Mouse (Mus musculus): ENCODE measurements around the gene Os9. TPM values are rescaled to one million over a fixed set of nuclear protein-coding genes. Genes with fewer than 3 reads are reported as not detected.

Os9 gene
- total and polyA plus RNA-seq, 2 experiments from 2014 or later, result 119 to 128 TPM

DNA sequence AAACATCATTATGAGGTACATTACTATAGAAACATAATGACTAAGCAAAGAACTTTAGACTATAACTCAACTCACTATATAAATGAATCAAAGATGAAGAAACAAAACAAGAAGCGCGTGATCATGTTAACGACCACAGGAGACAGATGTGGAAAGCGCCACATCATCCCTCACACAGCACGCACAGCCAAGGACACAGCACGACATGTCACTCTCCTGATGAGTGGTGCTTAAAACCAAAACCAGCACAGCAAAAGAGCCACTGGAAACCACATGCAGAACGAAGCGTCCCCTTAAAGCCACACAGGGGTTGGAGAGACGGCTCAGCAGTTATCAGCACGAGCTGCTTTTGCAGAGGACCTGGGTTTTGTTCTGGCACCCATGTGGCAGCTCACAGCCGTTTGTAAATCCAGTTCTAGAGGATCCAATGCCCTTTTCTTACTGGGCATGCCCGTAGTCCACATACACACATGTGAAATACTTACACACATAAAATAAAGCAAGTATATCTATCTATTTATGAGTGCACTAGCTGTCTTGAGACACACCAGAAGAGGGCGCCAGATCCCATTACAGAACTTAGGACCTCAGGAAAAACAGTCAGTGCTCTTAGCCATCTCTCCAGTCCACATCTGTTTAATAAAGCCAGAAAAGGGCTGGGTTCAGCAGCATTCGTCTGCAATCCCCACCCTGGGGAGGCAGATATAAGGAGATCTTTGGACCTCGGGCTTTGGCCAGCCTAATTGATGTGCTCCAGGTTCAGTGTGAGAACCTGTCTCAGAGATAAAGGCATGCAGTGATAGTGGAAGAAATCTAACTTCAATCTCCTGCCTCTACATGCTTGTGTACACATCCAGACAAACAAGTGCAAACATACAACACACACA is 9.7 kb downstream of the Os9 start:
- H3K4me1 ChIP-seq (ENCODE audit: insufficient read depth, low read length), result no peaks in the 10 kb centered on the region
- H3K4me2 ChIP-seq (ENCODE audit: low read depth, low read length), result no peak overlapping the region
- TF ChIP-seq CTCF (IDR thresholded peaks at IDR 0.05; ENCODE audit: low read depth), result peak; percentile 52
- H3K9me3 ChIP-seq (ENCODE audit: low read length), result no peaks in the 10 kb centered on the region
- no peak for DNase-seq (ENCODE audit: low spot score)
- no peak overlapping the region for H3K9ac ChIP-seq (replicated peaks; ENCODE audit: low read length)
- ATAC-seq, result no peak
- WGBS, result 93% methylated on average over 15 of the region's 15 CpGs
- peaks cover 45% of the 10 kb centered on the region for H3K36me3 ChIP-seq (ENCODE audit: insufficient read depth, low read length)
- no peak overlapping the region for H3K4me3 ChIP-seq (ENCODE audit: low read length)
- H3K27ac ChIP-seq, result no peak overlapping the region
- no peaks in the 10 kb centered on the region for H3K27me3 ChIP-seq (ENCODE audit: insufficient read depth, low read length)

DNA sequence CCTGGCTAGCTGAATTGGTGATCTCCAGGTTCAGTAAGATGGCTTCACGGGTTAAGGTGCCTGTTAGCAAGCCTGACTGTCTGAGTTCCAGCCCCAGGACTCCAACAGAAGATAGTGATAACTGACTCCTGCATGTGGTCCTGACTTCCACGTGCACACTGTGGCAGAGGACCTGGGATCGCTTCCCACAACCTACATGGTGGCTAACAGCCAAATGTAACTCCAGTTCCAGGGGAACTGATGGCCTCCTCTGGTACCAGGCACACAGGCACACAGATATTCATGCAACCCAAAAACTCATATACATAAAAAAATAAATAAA is 12.7 kb downstream of the Os9 start:
- WGBS, result 78% methylated on average over 3 of the region's 3 CpGs
- Histone ChIP-seq H3K27me3 (ENCODE audit: insufficient read depth, low read length) (no peaks in the 10 kb centered on the region), H3K27ac (no peak overlapping the region), H3K9ac (replicated peaks; ENCODE audit: low read length) (no peak overlapping the region), H3K4me3 (ENCODE audit: low read length) (no peak overlapping the region), H3K4me2 (ENCODE audit: low read depth, low read length) (no peak overlapping the region), H3K36me3 (ENCODE audit: insufficient read depth, low read length) (peaks cover 34% of the 10 kb centered on the region), H3K9me3 (ENCODE audit: low read length) (no peaks in the 10 kb centered on the region), H3K4me1 (ENCODE audit: insufficient read depth, low read length) (no peaks in the 10 kb centered on the region)
- no peak for DNase-seq (ENCODE audit: low spot score)
- no peak for ATAC-seq
- no peak for TF ChIP-seq CTCF (IDR thresholded peaks at IDR 0.05; ENCODE audit: low read depth)

DNA sequence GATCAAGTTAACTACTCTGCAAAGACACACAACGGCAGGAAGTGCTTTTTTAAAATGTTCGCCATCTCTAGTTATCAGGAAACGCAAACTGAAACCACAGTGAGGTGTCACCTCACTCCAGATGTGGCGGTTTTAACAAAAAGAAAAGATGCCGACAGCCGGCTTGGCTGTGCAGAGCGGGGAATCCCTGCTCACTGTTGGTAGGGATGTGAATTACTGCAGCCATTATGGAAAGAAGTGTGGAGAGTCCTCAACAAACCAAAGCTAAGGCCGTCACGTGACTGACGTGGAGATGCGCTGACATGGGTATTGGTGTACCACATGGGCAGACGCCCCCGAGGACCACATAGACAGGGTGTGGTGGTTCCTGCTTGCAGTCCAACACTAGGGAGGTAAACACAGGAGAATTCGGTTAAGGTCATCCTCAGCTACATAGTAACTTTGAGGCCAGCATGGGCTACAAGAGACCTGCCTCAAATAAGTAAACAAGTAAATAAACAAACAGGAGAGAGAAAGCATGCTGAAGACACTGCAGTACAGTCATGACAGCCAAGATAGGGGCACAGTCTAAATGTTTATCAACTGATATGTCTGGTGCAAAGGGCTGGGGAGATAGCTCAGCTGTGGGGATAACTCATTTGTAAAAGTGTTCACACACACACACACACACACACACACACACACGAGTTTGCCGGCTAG is 13.2 kb downstream of the Os9 start:
- WGBS, result 91% methylated on average over 16 of the region's 16 CpGs
- DNase-seq (ENCODE audit: low spot score) (no peak), ATAC-seq (no peak)
- H3K4me3 ChIP-seq (ENCODE audit: low read length), result no peak overlapping the region
- no peak overlapping the region for H3K9ac ChIP-seq (replicated peaks; ENCODE audit: low read length)
- H3K9me3 ChIP-seq (ENCODE audit: low read length), result no peaks in the 10 kb centered on the region
- no peak for TF ChIP-seq CTCF (IDR thresholded peaks at IDR 0.05; ENCODE audit: low read depth)
- peaks cover 28% of the 10 kb centered on the region for H3K36me3 ChIP-seq (ENCODE audit: insufficient read depth, low read length)
- H3K27ac ChIP-seq, result no peak overlapping the region
- no peaks in the 10 kb centered on the region for H3K27me3 ChIP-seq (ENCODE audit: insufficient read depth, low read length)
- H3K4me2 ChIP-seq (ENCODE audit: low read depth, low read length), result no peak overlapping the region
- H3K4me1 ChIP-seq (ENCODE audit: insufficient read depth, low read length), result no peaks in the 10 kb centered on the region

DNA sequence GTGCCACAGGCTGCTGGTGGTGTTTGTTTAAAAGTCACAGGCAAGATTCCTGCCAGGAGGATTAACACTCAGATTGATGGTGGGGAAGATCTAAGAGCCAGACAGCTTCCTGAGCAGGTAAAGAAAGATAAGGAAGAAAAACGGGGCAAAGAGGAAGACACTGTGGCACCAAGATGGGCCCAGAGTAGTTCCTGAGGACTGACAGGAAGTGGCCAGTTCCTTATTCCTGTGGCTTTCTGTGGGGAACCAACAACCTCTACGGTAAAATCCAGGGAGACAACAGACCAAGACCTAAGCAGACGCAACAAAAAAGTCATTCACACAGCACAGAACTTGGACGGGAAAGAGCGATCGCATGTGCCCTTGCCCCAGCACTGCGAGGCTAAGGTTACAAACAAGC is 17.3 kb downstream of the Os9 start:
- Histone ChIP-seq H3K27me3 (ENCODE audit: insufficient read depth, low read length) (no peaks in the 10 kb centered on the region), H3K9me3 (ENCODE audit: low read length) (no peaks in the 10 kb centered on the region), H3K36me3 (ENCODE audit: insufficient read depth, low read length) (peaks cover 19% of the 10 kb centered on the region), H3K9ac (replicated peaks; ENCODE audit: low read length) (no peak overlapping the region), H3K4me3 (ENCODE audit: low read length) (no peak overlapping the region), H3K27ac (no peak overlapping the region), H3K4me2 (ENCODE audit: low read depth, low read length) (no peak overlapping the region), H3K4me1 (ENCODE audit: insufficient read depth, low read length) (no peaks in the 10 kb centered on the region)
- WGBS, result 86% methylated on average over 7 of the region's 7 CpGs
- DNase-seq (ENCODE audit: low spot score), result no peak
- ATAC-seq, result no peak
- TF ChIP-seq CTCF (IDR thresholded peaks at IDR 0.05; ENCODE audit: low read depth), result no peak

DNA sequence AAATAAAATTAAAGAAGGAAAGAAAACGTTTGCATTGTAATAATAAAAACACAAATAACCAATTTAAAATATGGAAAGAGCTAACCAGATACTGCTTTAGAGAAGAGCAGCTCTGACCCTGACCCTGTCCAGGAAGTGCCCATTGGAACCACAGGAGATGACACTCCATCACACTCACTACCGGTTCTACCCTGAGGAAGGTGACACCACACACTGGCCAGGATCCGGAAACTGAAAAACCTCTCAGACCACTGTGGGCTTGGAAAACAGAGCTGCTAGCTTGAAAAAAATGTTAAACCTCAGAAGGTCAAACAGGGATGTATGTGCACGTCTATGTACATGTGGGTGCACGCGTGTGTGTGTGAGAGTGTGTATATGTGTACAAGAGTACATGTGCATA is 19.8 kb downstream of the Os9 start:
- no peak overlapping the region for H3K4me2 ChIP-seq (ENCODE audit: low read depth, low read length)
- H3K27me3 ChIP-seq (ENCODE audit: insufficient read depth, low read length), result no peaks in the 10 kb centered on the region
- no peaks in the 10 kb centered on the region for H3K4me1 ChIP-seq (ENCODE audit: insufficient read depth, low read length)
- no peak overlapping the region for H3K4me3 ChIP-seq (ENCODE audit: low read length)
- WGBS, result 87% methylated on average over 6 of the region's 6 CpGs
- H3K9me3 ChIP-seq (ENCODE audit: low read length), result no peaks in the 10 kb centered on the region
- no peak overlapping the region for H3K27ac ChIP-seq
- DNase-seq (ENCODE audit: low spot score), result no peak
- no peak overlapping the region for H3K9ac ChIP-seq (replicated peaks; ENCODE audit: low read length)
- no peak for ATAC-seq
- no peak for TF ChIP-seq CTCF (IDR thresholded peaks at IDR 0.05; ENCODE audit: low read depth)
- peaks cover 31% of the 10 kb centered on the region for H3K36me3 ChIP-seq (ENCODE audit: insufficient read depth, low read length)

DNA sequence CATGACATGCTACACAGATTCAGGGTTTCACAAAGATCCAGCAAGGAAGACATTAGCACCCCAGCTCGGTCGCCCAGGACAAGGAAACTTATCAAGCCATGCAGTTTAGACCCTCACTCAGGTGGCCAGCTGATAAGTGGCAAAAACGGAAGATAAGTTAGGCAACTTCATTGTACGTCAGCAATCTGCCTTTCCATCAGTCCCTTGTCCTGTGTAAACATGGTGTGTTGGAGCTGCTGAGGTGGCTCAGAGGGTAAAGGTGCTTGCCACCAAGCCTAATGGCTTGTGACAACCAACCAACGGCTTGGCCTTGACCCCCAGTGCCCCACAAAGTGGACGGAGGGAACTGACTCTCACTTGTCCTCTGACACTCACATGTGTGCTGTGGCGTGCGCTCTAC is 20.5 kb downstream of the Os9 start:
- H3K9ac ChIP-seq (replicated peaks; ENCODE audit: low read length), result no peak overlapping the region
- no peak for DNase-seq (ENCODE audit: low spot score)
- H3K4me1 ChIP-seq (ENCODE audit: insufficient read depth, low read length), result no peaks in the 10 kb centered on the region
- H3K27me3 ChIP-seq (ENCODE audit: insufficient read depth, low read length), result no peaks in the 10 kb centered on the region
- TF ChIP-seq CTCF (IDR thresholded peaks at IDR 0.05; ENCODE audit: low read depth), result no peak
- no peaks in the 10 kb centered on the region for H3K9me3 ChIP-seq (ENCODE audit: low read length)
- no peak overlapping the region for H3K27ac ChIP-seq
- peaks cover 31% of the 10 kb centered on the region for H3K36me3 ChIP-seq (ENCODE audit: insufficient read depth, low read length)
- no peak overlapping the region for H3K4me3 ChIP-seq (ENCODE audit: low read length)
- WGBS, result 91% methylated on average over 8 of the region's 8 CpGs
- no peak overlapping the region for H3K4me2 ChIP-seq (ENCODE audit: low read depth, low read length)
- ATAC-seq, result no peak

DNA sequence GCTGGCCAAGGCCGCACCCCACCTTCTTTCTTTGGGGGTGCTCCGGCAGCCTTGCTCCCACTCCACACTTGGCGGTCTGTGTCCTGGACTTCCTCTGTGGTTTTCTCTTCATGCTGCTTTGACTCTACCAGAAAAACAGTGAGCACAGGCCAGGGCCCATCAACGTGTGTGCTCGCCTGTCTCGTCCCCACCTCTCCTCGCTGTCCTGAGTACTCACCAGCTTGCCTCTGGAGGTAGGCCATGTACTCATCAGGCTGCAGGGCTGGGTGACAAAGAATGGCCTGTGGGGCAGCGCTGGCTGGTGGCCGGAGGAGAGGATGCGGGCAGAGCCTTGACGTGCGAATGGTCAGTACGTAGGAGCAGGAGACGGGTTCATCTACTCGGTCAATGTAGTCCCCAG is 21.1 kb downstream of the Os9 start:
- no peak for ATAC-seq
- WGBS, result 92% methylated on average over 15 of the region's 15 CpGs
- peaks cover 2% of the 10 kb centered on the region; the same call in 1 of the 2 replicates for H3K4me1 ChIP-seq (ENCODE audit: insufficient read depth, low read length)
- DNase-seq (ENCODE audit: low spot score), result no peak
- H3K27me3 ChIP-seq (ENCODE audit: insufficient read depth, low read length), result no peaks in the 10 kb centered on the region
- H3K4me3 ChIP-seq (ENCODE audit: low read length), result no peak overlapping the region
- H3K27ac ChIP-seq, result no peak overlapping the region
- no peak overlapping the region for H3K4me2 ChIP-seq (ENCODE audit: low read depth, low read length)
- peaks cover 31% of the 10 kb centered on the region for H3K36me3 ChIP-seq (ENCODE audit: insufficient read depth, low read length)
- no peak overlapping the region for H3K9ac ChIP-seq (replicated peaks; ENCODE audit: low read length)
- TF ChIP-seq CTCF (IDR thresholded peaks at IDR 0.05; ENCODE audit: low read depth), result no peak
- no peaks in the 10 kb centered on the region for H3K9me3 ChIP-seq (ENCODE audit: low read length)
